Mouse (Mus musculus): Measurements from ENCODE around the gene Thap4. TPM values are rescaled to one million over a fixed set of nuclear protein-coding genes. Genes with fewer than 3 reads are reported as not detected.

The Thap4 gene
- polyA plus RNA-seq, 1 experiment from 2014 or later = 46.6 TPM

GRCm38 (mm10) chr1:93656325-93657024 is 98.2 kb downstream of the Thap4 start:
- no peaks in the 10 kb centered on the region for H3K36me3 ChIP-seq
- H3K4me2 ChIP-seq = no peak overlapping the region
- no peak overlapping the region for H3K9ac ChIP-seq
- H3K4me1 ChIP-seq = no peaks in the 10 kb centered on the region
- no peak for ATAC-seq (ENCODE audit: borderline replicate concordance, extremely low read depth, low FRiP score, low TSS enrichment)
- H3K9me3 ChIP-seq = no peaks in the 10 kb centered on the region
- no peak overlapping the region for H3K27ac ChIP-seq
- H3K4me3 ChIP-seq = no peak overlapping the region
- no peaks in the 10 kb centered on the region for H3K27me3 ChIP-seq
- 52% methylated on average over 7 of the region's 7 CpGs for WGBS

GRCm38 (mm10) chr1:93654798-93655197 is 99.9 kb downstream of the Thap4 start:
- Histone ChIP-seq H3K9me3 (no peaks in the 10 kb centered on the region), H3K27ac (no peak overlapping the region), H3K9ac (no peak overlapping the region), H3K27me3 (no peaks in the 10 kb centered on the region), H3K4me1 (no peaks in the 10 kb centered on the region), H3K36me3 (no peaks in the 10 kb centered on the region), H3K4me2 (no peak overlapping the region), H3K4me3 (no peak overlapping the region)
- 47% methylated on average over 2 of the region's 2 CpGs for WGBS
- no peak for ATAC-seq (ENCODE audit: borderline replicate concordance, extremely low read depth, low FRiP score, low TSS enrichment)

GRCm38 (mm10) chr1:93654275-93654674 is 100.4 kb downstream of the Thap4 start:
- ATAC-seq (ENCODE audit: borderline replicate concordance, extremely low read depth, low FRiP score, low TSS enrichment) = no peak
- Histone ChIP-seq H3K4me3 (no peak overlapping the region), H3K27me3 (no peaks in the 10 kb centered on the region), H3K4me2 (no peak overlapping the region), H3K9me3 (no peaks in the 10 kb centered on the region), H3K4me1 (no peaks in the 10 kb centered on the region), H3K9ac (no peak overlapping the region), H3K36me3 (no peaks in the 10 kb centered on the region), H3K27ac (no peak overlapping the region)
- WGBS = 32% methylated on average over 2 of the region's 2 CpGs

Other genes starting within 250 kb of the Thap4 start
- 6.1 and 6.3 TPM in 2 replicates for gene Farp2, start 242.8 kb downstream of the Thap4 start, polyA plus RNA-seq (2015; fragmentation: Nextera tagmentation; extraction: Ambion mirVana)
- gene Stk25, start 96.2 kb downstream of the Thap4 start, polyA plus RNA-seq (2015; fragmentation: Nextera tagmentation; extraction: Ambion mirVana) = 173 and 177 TPM in 2 replicates
- gene Bok, start 69.2 kb downstream of the Thap4 start, polyA plus RNA-seq (2015; fragmentation: Nextera tagmentation; extraction: Ambion mirVana) = 87.3 and 89.9 TPM in 2 replicates
- 75.2 and 76.8 TPM in 2 replicates for gene Atg4b, start 3.4 kb downstream of the Thap4 start, polyA plus RNA-seq (2015; fragmentation: Nextera tagmentation; extraction: Ambion mirVana)
- 258 and 260 TPM in 2 replicates for gene Dtymk, start 47.1 kb upstream of the Thap4 start, polyA plus RNA-seq (2015; fragmentation: Nextera tagmentation; extraction: Ambion mirVana)
- gene Ing5, start 49.1 kb upstream of the Thap4 start, polyA plus RNA-seq (2015; fragmentation: Nextera tagmentation; extraction: Ambion mirVana) = 20.6 and 22.3 TPM in 2 replicates
- gene D2hgdh, start 70.0 kb upstream of the Thap4 start, polyA plus RNA-seq (2015; fragmentation: Nextera tagmentation; extraction: Ambion mirVana) = 12.5 and 14.9 TPM in 2 replicates
- 0.06 and 0.15 TPM in 2 replicates for gene Gal3st2, start 106.4 kb upstream of the Thap4 start, polyA plus RNA-seq (2015; fragmentation: Nextera tagmentation; extraction: Ambion mirVana)
- gene Gal3st2b, start 163.4 kb upstream of the Thap4 start, polyA plus RNA-seq (2015; fragmentation: Nextera tagmentation; extraction: Ambion mirVana) = 0.10 TPM in 1 of 2 replicates, not detected in the other
- not detected in 2 replicates for gene Gal3st2c, start 235.6 kb upstream of the Thap4 start, polyA plus RNA-seq (2015; fragmentation: Nextera tagmentation; extraction: Ambion mirVana)

Data from lung, embryonic 15.5 days (tissue).